Mouse (Mus musculus): ENCODE results near the gene Mmp2. TPM values are rescaled to one million over a fixed set of nuclear protein-coding genes. Genes with fewer than 3 reads are reported as not detected.

The Mmp2 gene
- polyA plus RNA-seq, 1 experiment from 2014 or later = 245 TPM

- no peak overlapping the region for H3K4me3 ChIP-seq
- H3K9me3 ChIP-seq = no peaks in the 10 kb centered on the region
- H3K4me2 ChIP-seq (replicated peaks) = 0 out of 2 replicates have a peak overlapping the region, but pooled peaks have one; percentile 7
- WGBS = 45% methylated on average over 3 of the region's 3 CpGs
- H3K27ac ChIP-seq = peak overlapping the region; percentile 70
- no peaks in the 10 kb centered on the region for H3K27me3 ChIP-seq
- peaks cover 35% of the 10 kb centered on the region for H3K4me1 ChIP-seq
- H3K9ac ChIP-seq = peak overlapping the region; percentile 43; the same call in 1 of the 2 replicates
- peaks cover 93% of the 10 kb centered on the region for H3K36me3 ChIP-seq
- peak; percentile 46; the same call in 1 of the 2 replicates for ATAC-seq (ENCODE audit: low FRiP score, low read depth)
Measured at GRCm38 (mm10) chr8:92846684-92847083, 19.6 kb downstream of the Mmp2 start.

GRCm38 (mm10) chr8:92847299-92847698, 20.2 kb downstream of the Mmp2 start:
- Histone ChIP-seq H3K27me3 (no peaks in the 10 kb centered on the region), H3K4me3 (no peak overlapping the region), H3K9me3 (no peaks in the 10 kb centered on the region), H3K4me2 (replicated peaks) (0 out of 2 replicates have a peak overlapping the region, but pooled peaks have one; percentile 3), H3K36me3 (peaks cover 92% of the 10 kb centered on the region), H3K27ac (peak overlapping the region; percentile 70), H3K4me1 (peaks cover 35% of the 10 kb centered on the region), H3K9ac (0 out of 2 replicates have a peak overlapping the region, but pooled peaks have one; percentile 43)
- 59% methylated on average over 9 of the region's 9 CpGs for WGBS
- ATAC-seq (ENCODE audit: low FRiP score, low read depth) = no peak

- no peaks in the 10 kb centered on the region for H3K9me3 ChIP-seq
- H3K9ac ChIP-seq = no peak overlapping the region
- H3K4me1 ChIP-seq = peaks cover 41% of the 10 kb centered on the region
- 74% methylated on average over 6 of the region's 6 CpGs for WGBS
- H3K4me3 ChIP-seq = no peak overlapping the region
- no peak for ATAC-seq (ENCODE audit: low FRiP score, low read depth)
- no peaks in the 10 kb centered on the region for H3K27me3 ChIP-seq
- no peak overlapping the region for H3K4me2 ChIP-seq (replicated peaks)
- H3K27ac ChIP-seq = peak overlapping the region; percentile 44; the same call in 1 of the 2 replicates
- H3K36me3 ChIP-seq = peaks cover 93% of the 10 kb centered on the region
Measured at GRCm38 (mm10) chr8:92849261-92849660, 22.2 kb downstream of the Mmp2 start.

GRCm38 (mm10) chr8:92850239-92850638, 23.1 kb downstream of the Mmp2 start:
- peak; percentile 58 for ATAC-seq (ENCODE audit: low FRiP score, low read depth)
- peaks cover 41% of the 10 kb centered on the region for H3K4me1 ChIP-seq
- no peak overlapping the region for H3K4me2 ChIP-seq (replicated peaks)
- H3K36me3 ChIP-seq = peaks cover 84% of the 10 kb centered on the region
- no peak overlapping the region for H3K9ac ChIP-seq
- H3K27ac ChIP-seq = peak overlapping the region; percentile 44; the same call in 1 of the 2 replicates
- no peaks in the 10 kb centered on the region for H3K27me3 ChIP-seq
- H3K9me3 ChIP-seq = no peaks in the 10 kb centered on the region
- no peak overlapping the region for H3K4me3 ChIP-seq
- 68% methylated on average over 4 of the region's 4 CpGs for WGBS

GRCm38 (mm10) chr8:92851381-92851780, 24.3 kb downstream of the Mmp2 start:
- H3K9ac ChIP-seq = no peak overlapping the region
- H3K27me3 ChIP-seq = peaks cover 6% of the 10 kb centered on the region; the same call in 1 of the 2 replicates
- ATAC-seq (ENCODE audit: low FRiP score, low read depth) = no peak
- peaks cover 72% of the 10 kb centered on the region for H3K36me3 ChIP-seq
- no peak overlapping the region for H3K4me2 ChIP-seq (replicated peaks)
- H3K4me1 ChIP-seq = peaks cover 32% of the 10 kb centered on the region
- H3K27ac ChIP-seq = no peak overlapping the region
- H3K9me3 ChIP-seq = no peaks in the 10 kb centered on the region
- WGBS = 88% methylated on average over 3 of the region's 3 CpGs
- H3K4me3 ChIP-seq = no peak overlapping the region

GRCm38 (mm10) chr8:92853188-92853983, 26.3 kb downstream of the Mmp2 start:
- Histone ChIP-seq H3K4me2 (replicated peaks) (no peak overlapping the region), H3K36me3 (peaks cover 52% of the 10 kb centered on the region)

GRCm38 (mm10) chr8:92854673-92855072, 27.6 kb downstream of the Mmp2 start:
- peak overlapping the region; percentile 62 for H3K4me3 ChIP-seq
- H3K36me3 ChIP-seq = peaks cover 39% of the 10 kb centered on the region
- H3K9ac ChIP-seq = no peak overlapping the region
- H3K4me2 ChIP-seq (replicated peaks) = peak overlapping the region; percentile 82
- H3K27me3 ChIP-seq = peaks cover 6% of the 10 kb centered on the region; the same call in 1 of the 2 replicates
- peaks cover 23% of the 10 kb centered on the region for H3K4me1 ChIP-seq
- ATAC-seq (ENCODE audit: low FRiP score, low read depth) = no peak
- H3K9me3 ChIP-seq = no peaks in the 10 kb centered on the region
- WGBS = 80% methylated on average over 3 of the region's 3 CpGs
- no peak overlapping the region for H3K27ac ChIP-seq

More at GRCm38 (mm10) chr8:92853188-92853983, 26.3 kb downstream of the Mmp2 start:
- Histone ChIP-seq H3K4me3 (no peak overlapping the region), H3K27ac (no peak overlapping the region), H3K9me3 (no peaks in the 10 kb centered on the region), H3K4me1 (peaks cover 17% of the 10 kb centered on the region), H3K9ac (no peak overlapping the region), H3K27me3 (peaks cover 6% of the 10 kb centered on the region; the same call in 1 of the 2 replicates)
- 59% methylated on average over 18 of the region's 18 CpGs for WGBS
- no peak for ATAC-seq (ENCODE audit: low FRiP score, low read depth)

GRCm38 (mm10) chr8:92855171-92855894, 28.2 kb downstream of the Mmp2 start, which contains the start of gene Lpcat2:
TSS of gene Lpcat2 (plus strand) at chr8:92855339.
- no peaks in the 10 kb centered on the region for H3K9me3 ChIP-seq
- H3K9ac ChIP-seq = peak within 1 kb of the TSS; percentile 76
- peak; percentile 57; the same call in 1 of the 2 replicates for ATAC-seq (ENCODE audit: low FRiP score, low read depth)
- H3K4me1 ChIP-seq = peaks cover 17% of the 10 kb centered on the region
- WGBS = under 1% methylated on average over 50 of the region's 50 CpGs
- H3K36me3 ChIP-seq = peaks cover 33% of the 10 kb centered on the region
- peaks cover 6% of the 10 kb centered on the region; the same call in 1 of the 2 replicates for H3K27me3 ChIP-seq
- no peak within 1 kb of the TSS for H3K27ac ChIP-seq
- H3K4me3 ChIP-seq = peak within 1 kb of the TSS; percentile 62
- H3K4me2 ChIP-seq (replicated peaks) = peak within 1 kb of the TSS; percentile 82

- Histone ChIP-seq H3K27me3 (peaks cover 6% of the 10 kb centered on the region; the same call in 1 of the 2 replicates), H3K36me3 (peaks cover 26% of the 10 kb centered on the region), H3K9ac (peak overlapping the region; percentile 76), H3K4me2 (replicated peaks) (peak overlapping the region; percentile 82), H3K4me1 (peaks cover 16% of the 10 kb centered on the region), H3K9me3 (no peaks in the 10 kb centered on the region), H3K4me3 (peak overlapping the region; percentile 62), H3K27ac (no peak overlapping the region)
- 77% methylated on average over 7 of the region's 7 CpGs for WGBS
- no peak for ATAC-seq (ENCODE audit: low FRiP score, low read depth)
Measured at GRCm38 (mm10) chr8:92856273-92856986, 29.3 kb downstream of the Mmp2 start.

GRCm38 (mm10) chr8:92858475-92859182, 31.5 kb downstream of the Mmp2 start:
- WGBS = 55% methylated on average over 14 of the region's 14 CpGs
- H3K36me3 ChIP-seq = peaks cover 5% of the 10 kb centered on the region
- peaks cover 6% of the 10 kb centered on the region; the same call in 1 of the 2 replicates for H3K27me3 ChIP-seq
- H3K9me3 ChIP-seq = no peaks in the 10 kb centered on the region; the same call in 1 of the 2 replicates
- no peak overlapping the region for H3K4me3 ChIP-seq
- no peak; the same call in 1 of the 2 replicates for ATAC-seq (ENCODE audit: low FRiP score, low read depth)
- H3K27ac ChIP-seq = no peak overlapping the region
- no peak overlapping the region for H3K4me2 ChIP-seq (replicated peaks)
- no peak overlapping the region for H3K9ac ChIP-seq
- peaks cover 9% of the 10 kb centered on the region for H3K4me1 ChIP-seq

- Histone ChIP-seq H3K9me3 (no peaks in the 10 kb centered on the region; the same call in 1 of the 2 replicates), H3K36me3 (no peaks in the 10 kb centered on the region), H3K4me1 (peaks cover 20% of the 10 kb centered on the region), H3K27ac (no peak overlapping the region), H3K27me3 (0 out of 2 replicates have a peak, but pooled peaks cover 4% of the 10 kb centered on the region), H3K4me2 (replicated peaks) (no peak overlapping the region), H3K4me3 (no peak overlapping the region), H3K9ac (no peak overlapping the region)
- WGBS = 95% methylated on average over 1 of the region's 1 CpGs
- ATAC-seq (ENCODE audit: low FRiP score, low read depth) = no peak
Measured at GRCm38 (mm10) chr8:92861977-92862376, 34.9 kb downstream of the Mmp2 start.

Data from limb, embryonic 13.5 days (tissue).